Mouse (Mus musculus): ENCODE results near the gene Pcdh9. TPM values are rescaled to one million over a fixed set of nuclear protein-coding genes. Genes with fewer than 3 reads are reported as not detected.

The Pcdh9 gene
- 100 to 1,000 TPM; 186 to 215 TPM for total RNA-seq (2021)

- intact Hi-C loops (cut with DNase I) = no loop called here
- DNase-seq (ENCODE audit: low spot score in 2 of 2) = peak; percentile 98 to 99
Observed at GRCm38 (mm10) chr14:93890519-93891370, at the start of gene Pcdh9. Gene Pcdh9, minus strand, starts transcription at chr14:93890679.

- intact Hi-C loops (cut with DNase I) = no loop called here
Observed at GRCm38 (mm10) chr14:93906928-93907327, 16.4 kb upstream of the Pcdh9 start.

GRCm38 (mm10) chr14:93898533-93898932, 8.1 kb upstream of the Pcdh9 start:
- intact Hi-C loops (cut with DNase I) = no loop called here

More at GRCm38 (mm10) chr14:93906928-93907327, 16.4 kb upstream of the Pcdh9 start:
- no peak for DNase-seq (ENCODE audit: low spot score in 2 of 2)

GRCm38 (mm10) chr14:93895131-93895530, 4.7 kb upstream of the Pcdh9 start:
- DNase-seq (ENCODE audit: low spot score in 2 of 2) = peak in 1 of 2 experiments; percentile 18

More at GRCm38 (mm10) chr14:93898533-93898932, 8.1 kb upstream of the Pcdh9 start:
- no peak for DNase-seq (ENCODE audit: low spot score in 2 of 2)

GRCm38 (mm10) chr14:93891371-93891746, 880 bp upstream of the Pcdh9 start:
- intact Hi-C loops (cut with DNase I) = no loop called here
- DNase-seq (ENCODE audit: low spot score in 2 of 2) = peak in 1 of 2 experiments; percentile 62

More at GRCm38 (mm10) chr14:93895131-93895530, 4.7 kb upstream of the Pcdh9 start:
- intact Hi-C loops (cut with DNase I) = no loop called here

- no peak for DNase-seq (ENCODE audit: low spot score in 2 of 2)
- intact Hi-C loops (cut with DNase I) = loop anchor here (5.0 to 10.0 kb wide), 2 partner anchors 285 to 348 kb away; no protein-coding TSS in a partner anchor
Observed at GRCm38 (mm10) chr14:93889839-93890518, 500 bp downstream of the Pcdh9 start.

GRCm38 (mm10) chr14:93889231-93889630, 1.2 kb downstream of the Pcdh9 start:
- peak; percentile 20 to 34 for DNase-seq (ENCODE audit: low spot score in 2 of 2)
- intact Hi-C loops (cut with DNase I) = loop anchor here (5.0 to 10.0 kb wide), 2 partner anchors 284 to 347 kb away; no protein-coding TSS in a partner anchor

- intact Hi-C loops (cut with DNase I) = loop anchor here (5.0 to 10.0 kb wide), 2 partner anchors 284 to 346 kb away; no protein-coding TSS in a partner anchor
- DNase-seq (ENCODE audit: low spot score in 2 of 2) = no peak
Observed at GRCm38 (mm10) chr14:93888346-93888745, 2.1 kb downstream of the Pcdh9 start.

GRCm38 (mm10) chr14:93887066-93887465, 3.4 kb downstream of the Pcdh9 start:
- DNase-seq (ENCODE audit: low spot score in 2 of 2) = no peak
- intact Hi-C loops (cut with DNase I) = loop anchor here (5.0 to 10.0 kb wide), 2 partner anchors 282 to 345 kb away; no protein-coding TSS in a partner anchor

- intact Hi-C loops (cut with DNase I) = loop anchor here (2.0 to 10.0 kb wide), 3 partner anchors 281 to 569 kb away; no protein-coding TSS in a partner anchor
- peak in 1 of 2 experiments; percentile 18 for DNase-seq (ENCODE audit: low spot score in 2 of 2)
Observed at GRCm38 (mm10) chr14:93885551-93886084, 4.9 kb downstream of the Pcdh9 start.

- peak; percentile 75 to 78 for DNase-seq (ENCODE audit: low spot score in 2 of 2)
- intact Hi-C loops (cut with DNase I) = loop anchor here (2.0 to 10.0 kb wide), 4 partner anchors 172 to 568 kb away; no protein-coding TSS in a partner anchor
Observed at GRCm38 (mm10) chr14:93884467-93884866, 6.0 kb downstream of the Pcdh9 start.

GRCm38 (mm10) chr14:93880071-93880470, 10.4 kb downstream of the Pcdh9 start:
- intact Hi-C loops (cut with DNase I) = loop anchor here (5.0 to 10.0 kb wide), 3 partner anchors 168 to 498 kb away; no protein-coding TSS in a partner anchor
- no peak for DNase-seq (ENCODE audit: low spot score in 2 of 2)

GRCm38 (mm10) chr14:93875968-93876367, 14.5 kb downstream of the Pcdh9 start:
- intact Hi-C loops (cut with DNase I) = no loop called here
- no peak for DNase-seq (ENCODE audit: low spot score in 2 of 2)

- DNase-seq (ENCODE audit: low spot score in 2 of 2) = no peak
- intact Hi-C loops (cut with DNase I) = no loop called here
Observed at GRCm38 (mm10) chr14:93868211-93868610, 22.3 kb downstream of the Pcdh9 start.

GRCm38 (mm10) chr14:93858069-93858468, 32.4 kb downstream of the Pcdh9 start:
- intact Hi-C loops (cut with DNase I) = no loop called here
- DNase-seq (ENCODE audit: low spot score in 2 of 2) = no peak

GRCm38 (mm10) chr14:93846091-93846677, 44.3 kb downstream of the Pcdh9 start:
- DNase-seq (ENCODE audit: low spot score in 2 of 2) = no peak
- intact Hi-C loops (cut with DNase I) = no loop called here

GRCm38 (mm10) chr14:93842686-93843288, 47.7 kb downstream of the Pcdh9 start:
- DNase-seq (ENCODE audit: low spot score in 2 of 2) = no peak
- intact Hi-C loops (cut with DNase I) = no loop called here

- intact Hi-C loops (cut with DNase I) = no loop called here
Observed at GRCm38 (mm10) chr14:93832511-93832910, 58.0 kb downstream of the Pcdh9 start.

GRCm38 (mm10) chr14:93827159-93827558, 63.3 kb downstream of the Pcdh9 start:
- intact Hi-C loops (cut with DNase I) = no loop called here
- DNase-seq (ENCODE audit: low spot score in 2 of 2) = no peak

More at GRCm38 (mm10) chr14:93832511-93832910, 58.0 kb downstream of the Pcdh9 start:
- peak in 1 of 2 experiments; percentile 25 for DNase-seq (ENCODE audit: low spot score in 2 of 2)

Data from left cerebral cortex, postnatal 36 days (tissue).